Mouse (Mus musculus) left cerebral cortex, postnatal 36 days (tissue): ENCODE measurements around the gene Gcnt4. TPM values are rescaled to one million over a fixed set of nuclear protein-coding genes. Genes with fewer than 3 reads are reported as not detected.
"Not testable (repeated sequence)": the region's sequence is repeated elsewhere in the genome, so short reads cannot be mapped to it uniquely, and the experiment has no call there.

ENCODE experiments used
- DNase-seq, 2 experiments: peaks; one replicate each; pipeline ENCODE4 v3.0.0; 2021 to 2022; ENCODE audit warnings: low spot score in 2 of 2, mixed read lengths in 1 of 2
- intact Hi-C: fragments of 180-260 bp; cut with DNase I; formaldehyde crosslinking; loops from one replicate; pipeline ENCODE4 v1.15.1; 2025
- total RNA-seq, 2 experiments: library from RNA; stranded (reverse); gene quantifications; 2 replicates each; pipeline ENCODE4 v1.2.3; 2021

The Gcnt4 gene
- total RNA-seq = 10 to 100 TPM in 1 of 2 experiments, 1 to 10 TPM in 1; 9.0 to 14.2 TPM

DNA sequence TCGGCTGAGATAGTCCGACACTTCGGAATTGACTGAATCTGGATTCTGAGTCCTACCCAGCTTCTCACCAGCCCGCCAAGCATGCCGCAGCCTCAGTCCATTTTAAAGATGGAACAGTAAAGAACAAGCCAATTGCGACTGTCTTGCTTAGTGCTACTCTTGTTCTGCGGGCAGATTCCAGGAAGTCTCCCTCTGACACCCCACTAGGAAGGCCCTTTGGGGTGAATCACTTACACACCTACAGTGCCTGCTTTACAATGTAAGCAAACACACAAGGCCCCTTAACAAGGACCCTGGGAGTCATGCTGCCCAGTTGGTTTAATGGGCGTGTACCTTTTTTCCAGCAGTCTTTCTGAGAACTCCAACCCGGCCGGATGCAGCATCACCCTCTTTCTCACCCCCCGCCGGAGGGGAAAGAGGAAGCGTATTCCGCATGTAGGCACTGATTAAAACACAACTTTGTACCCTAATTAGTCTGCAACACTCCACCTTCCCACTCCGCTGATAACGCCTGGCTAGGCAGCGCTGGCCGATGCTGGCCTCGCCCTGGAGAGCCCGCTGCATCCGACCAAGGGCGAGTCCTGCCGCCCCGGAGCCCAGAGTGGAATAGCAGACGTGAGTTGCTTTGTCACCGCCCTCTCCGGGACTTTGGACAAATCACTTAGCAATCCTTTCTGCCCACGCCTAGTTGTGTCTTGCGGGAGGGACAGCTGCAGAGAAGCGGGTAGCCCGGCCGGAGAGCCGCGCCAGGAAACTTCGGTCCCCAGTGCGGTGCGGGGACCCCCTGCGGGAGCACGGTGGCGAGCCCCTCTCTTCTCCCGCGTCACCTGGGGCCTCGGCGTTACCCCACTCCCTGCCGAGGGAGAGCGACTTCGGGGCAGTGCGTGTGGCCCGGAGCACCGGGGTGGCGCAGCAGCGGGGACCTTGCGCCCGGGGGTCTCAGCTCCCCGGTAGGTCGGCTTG, at the start of gene Gcnt4:
Gcnt4 (plus strand) TSS at position 691 of the 963 bp plus-strand sequence.
- DNase-seq = peak; percentile 52 to 63

GRCm38 (mm10) chr13:96878220-96879057, 46.0 kb upstream of the Gcnt4 start:
- DNase-seq = peak; percentile 25 to 47
- intact Hi-C loops = no loop called here

More for the DNA sequence above, at the start of gene Gcnt4:
- intact Hi-C loops = no loop called here

DNA sequence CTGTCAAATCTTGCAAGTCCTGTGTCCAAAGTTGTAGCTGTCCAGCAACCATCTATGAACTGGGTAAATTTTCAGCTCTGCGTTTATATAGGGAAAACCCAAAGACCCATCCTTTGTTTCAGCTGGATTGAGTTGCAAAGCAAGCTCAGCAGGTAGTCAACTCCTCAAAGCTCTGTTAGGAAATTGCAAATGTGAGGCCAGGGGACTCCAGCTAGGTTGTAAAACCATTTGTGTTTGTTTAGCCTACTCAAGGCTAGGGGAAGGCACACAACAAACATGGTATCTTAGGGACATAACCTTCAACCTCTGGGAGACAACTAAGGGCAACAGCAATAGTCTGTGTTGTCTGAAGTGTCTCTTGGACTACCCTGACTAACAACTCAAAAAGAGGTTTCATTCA, 40.0 kb upstream of the Gcnt4 start:
- intact Hi-C loops = no loop called here
- no peak for DNase-seq

DNA sequence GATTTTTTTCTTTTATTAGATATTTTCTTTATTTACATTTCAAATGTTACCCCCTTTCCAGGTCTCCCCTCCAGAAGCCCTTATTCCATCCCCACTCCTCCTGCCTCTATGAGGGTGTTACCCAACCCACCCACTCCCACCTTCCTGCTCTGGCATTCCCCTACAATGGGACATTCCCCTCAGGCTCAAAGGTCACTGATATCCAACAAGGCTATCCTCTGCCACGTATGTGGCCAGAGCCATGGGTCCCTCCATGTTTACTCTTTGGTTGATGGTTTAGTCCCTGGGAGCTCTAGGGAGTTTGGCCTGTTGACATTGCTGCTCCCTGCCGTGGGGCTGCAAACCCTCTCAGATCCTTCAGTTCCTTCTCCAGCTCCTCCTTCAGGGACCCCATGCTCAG, 34.5 kb upstream of the Gcnt4 start:
- intact Hi-C loops = no loop called here
- no peak for DNase-seq

DNA sequence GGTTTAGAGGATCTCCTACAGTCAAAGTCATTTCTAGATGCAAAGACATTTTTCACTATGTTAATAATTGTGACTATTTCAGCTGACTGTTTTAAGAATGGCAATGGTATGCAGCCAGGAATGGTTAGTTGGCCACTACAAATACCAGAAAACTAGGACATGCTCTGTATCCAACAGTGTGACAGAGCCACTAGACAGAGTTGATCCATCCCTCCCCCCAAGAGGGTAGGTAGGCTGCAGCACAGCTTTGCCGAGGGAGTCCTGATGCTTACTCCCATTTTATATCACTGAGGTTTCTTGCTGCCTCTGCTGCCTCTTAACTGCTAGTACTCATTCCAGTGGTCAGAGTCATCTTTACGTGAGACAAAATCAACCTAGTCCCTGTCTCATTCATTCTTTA, 29.3 kb upstream of the Gcnt4 start:
- intact Hi-C loops = no loop called here
- DNase-seq = no peak

DNA sequence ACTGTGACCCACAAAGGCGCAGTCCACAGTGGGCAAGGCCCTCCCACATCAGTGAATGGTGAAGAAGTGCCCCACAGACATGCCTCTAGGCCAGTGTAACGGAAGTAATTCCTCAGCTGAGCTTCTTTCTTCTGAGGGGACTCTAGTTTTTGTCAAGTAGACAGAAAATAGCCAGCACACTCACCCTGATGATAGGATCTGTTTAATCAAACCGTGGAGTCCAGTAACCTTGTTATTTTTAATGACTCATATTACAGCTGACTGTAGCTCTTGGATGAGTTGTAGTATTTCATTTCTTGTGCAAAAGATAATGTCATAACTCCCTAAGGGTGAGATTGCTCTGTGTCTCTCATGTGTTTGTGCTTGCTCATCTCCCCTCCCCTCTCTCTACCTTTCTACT, 17.8 kb upstream of the Gcnt4 start:
- intact Hi-C loops = no loop called here
- DNase-seq = no peak

GRCm38 (mm10) chr13:96911202-96911601, 13.3 kb upstream of the Gcnt4 start:
- intact Hi-C loops = no loop called here

DNA sequence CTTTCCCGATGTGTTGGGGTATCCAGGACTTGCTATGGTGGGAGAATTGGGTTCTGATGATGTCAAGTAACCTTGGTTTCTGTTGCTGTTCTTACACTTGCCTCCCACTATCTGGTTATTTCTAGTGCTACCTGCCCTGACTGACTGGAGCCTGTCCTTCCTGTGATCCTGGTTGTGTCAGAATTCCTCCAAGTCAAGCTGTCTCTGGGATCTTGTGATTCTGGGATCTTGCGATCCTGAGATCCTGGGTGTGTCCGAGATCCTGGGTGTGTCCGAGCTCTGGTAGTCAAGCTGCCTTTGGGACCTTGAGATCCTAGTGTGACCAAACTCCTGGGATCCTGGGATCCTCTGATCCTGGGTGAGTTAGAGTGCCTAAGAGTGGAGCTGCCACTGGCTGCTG, 1.4 kb upstream of the Gcnt4 start:
- intact Hi-C loops, DNase-seq: not testable (repeated sequence)

More at GRCm38 (mm10) chr13:96911202-96911601, 13.3 kb upstream of the Gcnt4 start:
- DNase-seq = no peak

DNA sequence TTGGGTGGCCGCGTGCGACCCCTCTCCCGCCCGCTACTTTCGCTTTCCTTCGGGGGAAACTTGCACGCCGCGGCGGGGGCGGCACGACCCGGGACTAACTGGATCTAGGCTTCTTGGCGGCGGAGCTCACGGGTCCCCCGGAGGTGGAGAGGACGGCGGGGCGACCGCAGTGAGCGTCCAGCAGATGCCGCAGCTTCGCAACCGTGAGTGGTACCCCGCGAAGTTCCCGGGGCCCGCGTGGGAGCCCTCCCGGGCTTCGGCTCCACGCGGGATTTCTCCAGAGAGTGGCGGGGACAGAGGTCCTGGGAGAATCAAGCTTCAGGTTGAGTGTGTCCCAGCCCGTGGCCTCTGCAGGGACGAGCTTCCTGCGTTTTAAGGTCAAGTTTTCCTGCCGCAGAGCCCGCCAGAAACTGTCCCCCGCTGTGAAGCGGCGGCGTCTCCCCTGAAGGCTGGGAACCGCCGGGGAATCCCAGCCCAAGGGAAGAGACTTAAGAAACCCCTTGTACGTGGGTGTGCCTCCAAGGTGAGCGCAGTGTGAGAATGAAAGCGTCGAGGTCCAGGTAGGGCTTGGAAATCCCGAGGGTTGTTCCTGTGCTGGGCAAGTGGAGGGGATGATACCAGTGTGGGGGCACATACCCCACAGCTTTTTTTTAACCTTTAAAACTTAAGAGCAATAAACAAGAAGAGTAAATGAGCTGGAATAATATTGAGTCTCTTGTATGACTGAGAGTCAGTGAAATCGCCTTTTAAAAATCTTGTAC, 676 bp downstream of the Gcnt4 start:
- intact Hi-C loops = loop anchor here (5.0 kb wide), 1 partner anchor 82 kb away; no protein-coding TSS in a partner anchor
- DNase-seq = no peak

DNA sequence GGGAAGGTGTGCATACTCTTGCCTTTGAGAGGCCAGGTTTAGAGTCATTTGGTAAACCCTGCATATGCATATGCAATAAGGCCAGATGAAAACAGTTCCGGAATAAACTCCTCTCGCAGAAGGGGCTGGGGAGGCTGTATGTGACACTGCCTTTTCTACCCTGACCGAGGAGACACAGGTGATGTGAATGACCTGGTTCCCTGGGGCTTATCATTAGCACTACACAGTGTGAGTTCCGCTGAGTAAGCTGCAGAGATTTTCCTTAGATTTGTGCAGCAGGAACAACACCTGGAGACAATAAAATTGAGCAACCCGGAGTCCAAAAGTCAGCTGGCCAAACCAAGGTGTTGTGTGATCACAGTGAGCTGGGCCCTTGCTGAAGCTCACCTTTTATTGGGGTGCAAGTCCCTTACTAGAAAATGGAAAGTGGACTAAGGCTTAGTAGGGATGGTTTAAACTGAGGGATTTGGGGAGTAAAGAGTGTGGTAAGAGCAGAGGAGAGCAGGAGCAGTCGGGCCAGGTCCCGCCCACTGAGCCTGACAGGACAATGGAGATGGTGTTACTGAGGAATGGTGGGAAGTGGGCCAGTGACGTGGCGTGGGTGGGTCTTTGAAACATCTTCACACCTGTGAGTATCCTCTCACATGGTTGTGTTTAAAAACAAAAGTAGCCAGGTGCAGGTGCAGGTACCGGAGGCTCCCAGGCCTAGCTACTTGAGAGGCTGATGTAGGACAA, 1.7 kb downstream of the Gcnt4 start:
- DNase-seq = no peak
- intact Hi-C loops = loop anchor here (5.0 kb wide), 1 partner anchor 81 kb away; no protein-coding TSS in a partner anchor

GRCm38 (mm10) chr13:96927781-96928180, 3.3 kb downstream of the Gcnt4 start:
- intact Hi-C loops = loop anchor here (5.0 kb wide), 1 partner anchor 80 kb away; no protein-coding TSS in a partner anchor
- DNase-seq = no peak

GRCm38 (mm10) chr13:96928432-96929039, 4.0 kb downstream of the Gcnt4 start:
- intact Hi-C loops = loop anchor here (5.0 kb wide), 1 partner anchor 79 kb away; no protein-coding TSS in a partner anchor

DNA sequence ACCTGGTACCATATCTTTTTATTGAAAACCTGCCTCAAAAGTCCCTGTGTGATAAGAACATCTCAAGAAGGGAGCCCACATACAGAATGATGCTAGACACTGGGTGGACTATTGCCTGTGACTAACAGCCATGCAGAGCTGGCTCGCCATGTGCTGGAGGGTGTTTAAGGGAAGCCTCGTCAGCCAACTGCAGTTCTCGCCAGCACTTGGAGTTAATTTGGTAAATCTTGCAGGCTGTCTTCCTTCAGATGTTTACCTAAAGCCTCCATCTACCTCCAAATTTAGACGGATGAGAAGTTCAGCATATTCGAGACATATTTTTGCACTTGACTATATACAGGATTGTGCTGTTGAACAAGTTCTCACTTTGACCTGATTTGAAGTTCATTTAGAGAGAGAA, 8.3 kb downstream of the Gcnt4 start:
- peak; percentile 80 to 85 for DNase-seq
- intact Hi-C loops = no loop called here

More at GRCm38 (mm10) chr13:96928432-96929039, 4.0 kb downstream of the Gcnt4 start:
- DNase-seq = no peak

DNA sequence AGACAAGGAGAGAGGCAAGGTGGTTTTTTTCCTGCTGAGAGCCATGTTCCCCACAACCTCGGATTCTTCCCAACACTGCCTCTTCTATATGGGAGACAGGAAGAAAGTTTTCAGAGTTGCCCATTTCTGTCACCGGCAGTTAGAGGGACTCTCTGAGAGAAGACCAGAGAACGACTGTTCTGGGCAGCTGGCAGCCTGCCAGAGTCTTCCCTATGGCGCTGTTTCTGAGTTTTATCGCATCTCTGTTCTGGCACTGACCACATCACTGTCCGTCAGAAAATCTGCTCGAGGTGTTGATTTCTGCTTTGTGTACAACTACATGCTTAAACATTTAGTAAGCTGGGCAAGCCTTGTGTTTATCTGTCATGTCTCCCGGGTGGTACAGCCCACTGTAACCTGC, 8.9 kb downstream of the Gcnt4 start:
- intact Hi-C loops = no loop called here

DNA sequence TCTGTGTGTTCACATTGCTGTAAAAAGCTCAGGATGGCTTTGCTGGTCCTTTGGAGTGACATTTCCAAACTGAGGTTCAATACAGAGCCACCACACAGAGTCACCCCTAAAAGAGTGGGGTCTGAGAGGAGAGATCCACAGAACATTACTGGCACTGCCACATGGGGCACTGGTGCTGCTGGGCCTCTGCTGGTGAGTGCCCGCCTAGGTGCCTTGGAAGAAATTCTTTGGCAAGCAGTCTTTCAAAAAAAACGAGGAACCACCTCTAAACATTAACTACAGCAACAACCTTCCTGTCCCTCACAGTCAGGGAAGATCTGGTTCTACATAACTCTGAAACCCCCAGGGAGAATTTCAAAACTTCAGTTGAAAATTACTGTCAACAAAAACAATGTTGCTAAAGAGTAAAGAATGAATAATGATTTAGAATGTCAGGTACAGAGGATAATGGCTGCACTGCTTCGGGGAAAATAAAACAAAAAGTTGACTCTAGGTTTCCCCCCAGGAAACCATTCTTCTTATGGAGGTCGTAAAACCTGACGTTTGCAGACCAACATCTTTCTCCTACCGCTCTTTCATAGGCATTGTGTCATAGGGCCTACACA, 11.8 kb downstream of the Gcnt4 start:
- intact Hi-C loops = no loop called here
- DNase-seq = no peak

More for the DNA sequence above, 8.9 kb downstream of the Gcnt4 start:
- DNase-seq = peak in 1 of 2 experiments; percentile 40

- intact Hi-C loops = no loop called here
Observed at GRCm38 (mm10) chr13:96937059-96937558, 12.6 kb downstream of the Gcnt4 start.

GRCm38 (mm10) chr13:96939680-96940079, 15.2 kb downstream of the Gcnt4 start:
- intact Hi-C loops = no loop called here
- peak in 1 of 2 experiments; percentile 33 for DNase-seq

More at GRCm38 (mm10) chr13:96937059-96937558, 12.6 kb downstream of the Gcnt4 start:
- no peak for DNase-seq
